Mouse (Mus musculus) ovary, postnatal 14 days (tissue): Measurements from ENCODE around the gene Gm8300.
"Not testable (repeated sequence)": the region's sequence is repeated elsewhere in the genome, so short reads cannot be mapped to it uniquely, and the experiment has no call there.

Experiments
- DNase-seq: peaks from one replicate; pipeline ENCODE4 v3.0.0; 2022; ENCODE audit warnings: low spot score

The Gm8300 gene

GRCm38 (mm10) chr12:87514016-87514415 lies at the start of gene Gm8300:
Gm8300 (plus strand) TSS chr12:87514316.
- not testable (repeated sequence) for DNase-seq

DNA sequence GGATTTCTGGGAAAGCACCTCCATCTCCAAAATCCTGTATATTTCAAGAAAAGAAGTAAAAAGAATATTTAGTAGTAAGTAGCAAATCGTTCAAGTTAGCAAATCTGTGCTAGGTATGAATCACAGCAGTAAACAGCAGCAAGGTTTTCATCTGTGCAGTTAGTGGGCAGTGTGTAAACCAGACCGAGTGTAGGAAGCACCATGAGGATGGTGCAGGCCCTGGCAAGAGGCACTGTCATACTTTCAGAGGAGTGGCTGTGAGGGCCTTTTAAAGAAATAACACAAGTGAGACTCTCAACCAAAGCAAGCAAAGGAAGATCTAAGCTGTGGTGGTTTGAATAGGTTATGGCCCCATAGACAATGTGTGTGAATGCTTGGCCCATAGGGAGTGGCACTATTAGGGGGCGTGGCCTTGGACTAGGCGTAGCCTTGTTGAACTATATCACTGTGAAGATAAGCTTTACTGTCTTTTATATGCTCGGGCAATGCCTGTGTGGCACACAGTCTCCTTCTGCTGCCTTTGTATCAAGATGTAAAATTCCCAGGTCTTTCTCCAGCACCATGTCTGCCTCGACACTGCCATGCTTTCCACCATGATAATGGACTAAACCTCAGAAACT lies 49.3 kb upstream of the Gm8300 start:
- no peak for DNase-seq

- DNase-seq: no peak
These were observed 43.6 kb upstream of the Gm8300 start for GRCm38 (mm10) chr12:87470263-87471136.

- DNase-seq: no peak
These were observed 42.6 kb upstream of the Gm8300 start for GRCm38 (mm10) chr12:87471421-87471963.

GRCm38 (mm10) chr12:87471964-87472786 lies 41.9 kb upstream of the Gm8300 start, which contains the start of gene Snw1:
Snw1 (minus strand) TSS chr12:87472274.
- peak; percentile 87 for DNase-seq

DNA sequence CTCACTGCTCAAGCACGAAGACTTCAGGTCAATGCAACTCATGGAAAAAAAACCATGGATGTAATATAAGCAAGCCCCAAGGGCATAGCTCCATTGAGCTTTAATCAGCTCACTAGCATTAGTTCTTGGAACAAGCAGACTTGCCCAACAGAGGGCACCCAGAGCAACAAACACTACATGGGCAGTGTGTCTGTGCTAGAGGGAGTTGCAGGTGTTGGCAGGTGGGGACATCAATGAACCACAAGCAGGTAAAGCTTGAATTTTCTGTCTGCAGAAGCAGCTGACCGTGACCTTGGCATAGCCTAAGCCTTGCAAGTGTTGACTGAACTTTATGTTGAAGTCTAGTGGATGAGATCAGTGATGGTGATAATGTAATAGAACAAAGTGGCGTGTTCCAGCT lies 39.4 kb upstream of the Gm8300 start:
- DNase-seq: no peak

GRCm38 (mm10) chr12:87482482-87482881 lies 31.6 kb upstream of the Gm8300 start:
- not testable (repeated sequence) for DNase-seq

- not testable (repeated sequence) for DNase-seq
These were observed 25.4 kb upstream of the Gm8300 start for GRCm38 (mm10) chr12:87488683-87489082.

DNA sequence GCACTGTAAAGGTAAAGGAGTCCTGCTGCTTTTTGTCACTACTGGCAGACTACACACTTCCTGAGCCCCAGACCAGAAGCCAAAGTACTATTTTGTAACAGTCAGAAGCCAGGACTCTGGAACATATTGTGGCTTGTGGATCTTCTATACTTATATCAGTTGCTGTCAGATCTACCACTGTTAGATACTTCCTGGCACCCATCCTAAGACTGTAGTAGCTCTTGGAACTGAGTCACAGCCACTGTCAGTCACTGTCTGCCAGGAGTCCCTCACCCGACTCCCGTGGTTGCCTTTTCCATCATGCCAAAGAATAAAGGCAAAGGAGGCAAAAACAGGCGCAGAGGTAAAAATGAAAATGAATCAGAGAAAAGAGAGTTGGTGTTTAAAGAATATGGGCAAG lies 19.7 kb upstream of the Gm8300 start, which contains the start of gene Gm5788:
Gene Gm5788, plus strand, starts transcription at position 301 of the 400 bp plus-strand sequence.
- DNase-seq: not testable (repeated sequence)

DNA sequence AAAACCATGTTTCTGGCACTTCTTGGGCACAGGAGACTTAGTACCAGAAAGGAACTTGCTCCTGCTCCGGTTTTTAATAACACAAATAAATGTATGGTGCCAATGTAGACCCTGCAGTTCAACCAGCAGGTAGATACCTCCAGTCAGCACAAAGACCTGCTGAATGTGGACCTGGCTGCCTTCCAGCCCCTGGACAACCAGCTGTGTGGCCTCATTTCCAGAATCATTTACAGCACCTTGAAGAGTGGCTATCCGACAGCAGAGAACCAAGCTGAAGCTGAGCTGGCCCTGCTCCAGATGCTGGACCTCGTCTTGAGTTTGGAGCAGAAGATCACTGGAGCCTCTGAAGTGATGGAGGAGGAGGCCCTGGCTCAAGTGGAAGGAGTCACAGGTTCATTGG lies 5.5 kb downstream of the Gm8300 start:
- not testable (repeated sequence) for DNase-seq

DNA sequence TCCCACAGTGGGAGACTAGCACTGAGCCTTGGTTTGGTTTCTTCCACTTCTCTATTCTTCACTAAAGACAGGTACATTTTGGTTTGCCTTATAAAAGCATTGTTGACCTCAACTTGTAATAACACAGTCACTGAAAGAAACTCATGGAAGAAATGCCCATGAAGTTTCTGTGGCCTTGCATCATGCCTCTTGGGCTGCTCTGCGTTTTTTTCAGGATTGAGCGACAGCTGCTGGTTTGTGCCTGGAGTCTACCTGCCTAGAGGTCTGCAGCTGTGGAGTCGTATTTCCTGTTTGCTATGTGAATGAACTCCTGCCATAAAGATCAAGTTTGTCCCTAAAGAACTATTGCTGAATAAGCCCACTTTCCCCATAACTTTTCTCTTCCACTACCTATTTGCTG lies 29.8 kb downstream of the Gm8300 start:
- DNase-seq: no peak

DNA sequence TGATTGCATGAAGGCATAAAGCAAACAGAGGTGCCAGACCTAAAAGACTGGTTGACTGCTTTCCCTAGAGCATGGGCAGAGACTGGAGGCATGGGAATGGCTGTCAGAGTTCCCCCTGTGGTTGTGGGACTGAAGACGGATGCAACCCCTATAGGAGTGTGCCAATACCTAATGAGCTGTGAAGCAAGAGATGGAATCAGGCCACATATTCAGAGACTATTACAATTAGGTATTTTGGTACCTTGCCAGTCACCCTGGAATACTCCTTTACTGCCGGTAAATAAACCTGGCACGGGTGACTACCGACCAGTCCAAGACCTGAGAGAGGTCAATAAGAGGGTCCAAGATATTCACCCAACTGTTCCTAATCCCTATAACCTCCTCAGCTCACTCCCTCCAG lies 36.5 kb downstream of the Gm8300 start:
- not testable (repeated sequence) for DNase-seq
